Mouse (Mus musculus) lung, postnatal 10 days (tissue): ENCODE measurements around the gene Pde1b.

Source experiments
- DNase-seq: peaks from one replicate; pipeline ENCODE4 v3.0.0; 2021

The Pde1b gene

DNA sequence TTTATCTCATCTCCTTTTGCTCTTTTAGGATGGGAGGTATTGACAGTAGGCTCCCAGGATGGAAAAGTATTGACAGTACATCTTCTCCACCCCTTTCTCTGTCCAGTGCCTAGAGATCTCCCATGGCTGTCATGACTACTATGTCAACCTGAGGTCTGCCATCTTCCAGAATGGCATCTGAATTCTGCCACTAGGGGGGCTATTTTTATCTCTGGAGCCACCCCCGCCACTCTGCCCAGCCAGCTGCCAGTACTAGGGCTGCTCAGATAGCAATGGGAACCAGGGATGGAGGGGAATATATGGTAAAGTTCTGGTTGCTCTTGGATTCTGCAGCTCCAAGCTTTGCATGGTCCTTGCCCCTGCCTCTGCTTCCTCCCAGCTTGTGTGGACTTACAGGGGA is 8.8 kb downstream of the Pde1b start:
- no peak for DNase-seq

DNA sequence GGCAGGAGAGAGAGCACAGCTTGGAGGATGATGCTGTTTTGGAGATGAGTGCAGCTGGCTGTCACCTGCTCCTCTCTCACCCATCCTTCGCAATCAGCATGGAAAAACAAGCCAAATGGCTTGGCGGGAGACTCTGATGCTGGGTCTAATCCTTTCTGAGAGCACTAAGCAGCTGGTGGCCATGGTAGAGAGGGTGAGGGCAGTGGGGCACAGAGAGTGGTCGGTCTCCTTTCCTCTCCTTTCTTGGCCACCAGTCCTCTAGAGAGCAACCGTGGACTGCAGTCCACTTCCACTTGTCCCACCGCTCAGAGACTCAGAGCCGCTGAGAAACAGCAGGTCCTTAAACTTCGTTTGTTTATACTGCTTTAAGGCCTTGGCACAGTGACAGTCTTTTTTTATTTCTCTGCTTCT is 10.8 kb downstream of the Pde1b start:
- DNase-seq = no peak

DNA sequence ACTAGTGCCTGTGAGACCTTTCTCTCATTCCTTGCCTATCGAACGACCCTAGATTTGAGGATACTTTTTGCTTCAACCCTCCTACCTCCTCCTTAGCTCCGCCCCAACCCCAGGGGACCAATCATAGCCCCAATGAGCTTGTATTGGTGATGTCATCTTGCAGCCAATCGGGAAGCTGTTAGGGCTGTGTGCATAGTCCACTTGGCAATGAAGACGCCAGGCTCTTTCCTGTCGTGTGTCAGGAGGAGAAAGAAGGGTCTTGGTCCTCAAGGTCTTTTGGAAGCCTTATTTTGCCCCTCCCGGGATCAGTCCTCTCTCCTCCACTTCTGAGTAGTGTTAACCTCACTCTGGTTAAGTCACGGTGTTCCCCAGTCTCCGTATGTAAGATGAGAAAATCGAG is 11.3 kb downstream of the Pde1b start:
- DNase-seq = peak; percentile 86

DNA sequence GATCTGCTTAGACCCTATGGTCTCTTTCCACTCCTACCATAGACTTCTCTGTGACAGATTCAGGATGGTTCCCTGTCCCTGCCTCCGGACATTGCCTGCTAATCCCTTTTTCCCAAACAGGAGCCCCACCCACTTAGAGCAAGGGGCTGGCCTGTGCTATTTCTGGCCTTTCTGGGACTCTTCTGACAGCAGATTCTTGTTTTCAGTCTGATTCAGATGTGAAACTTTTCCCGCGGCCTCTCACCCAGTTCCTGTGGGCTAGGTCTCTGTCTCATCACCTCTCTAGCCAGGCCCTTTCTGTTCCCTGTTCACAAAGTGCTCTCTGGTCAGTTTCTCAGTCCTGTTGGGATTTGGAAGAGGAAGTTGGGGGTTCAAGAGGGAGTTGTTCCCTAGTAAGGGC is 12.1 kb downstream of the Pde1b start:
- DNase-seq = peak; percentile 17

DNA sequence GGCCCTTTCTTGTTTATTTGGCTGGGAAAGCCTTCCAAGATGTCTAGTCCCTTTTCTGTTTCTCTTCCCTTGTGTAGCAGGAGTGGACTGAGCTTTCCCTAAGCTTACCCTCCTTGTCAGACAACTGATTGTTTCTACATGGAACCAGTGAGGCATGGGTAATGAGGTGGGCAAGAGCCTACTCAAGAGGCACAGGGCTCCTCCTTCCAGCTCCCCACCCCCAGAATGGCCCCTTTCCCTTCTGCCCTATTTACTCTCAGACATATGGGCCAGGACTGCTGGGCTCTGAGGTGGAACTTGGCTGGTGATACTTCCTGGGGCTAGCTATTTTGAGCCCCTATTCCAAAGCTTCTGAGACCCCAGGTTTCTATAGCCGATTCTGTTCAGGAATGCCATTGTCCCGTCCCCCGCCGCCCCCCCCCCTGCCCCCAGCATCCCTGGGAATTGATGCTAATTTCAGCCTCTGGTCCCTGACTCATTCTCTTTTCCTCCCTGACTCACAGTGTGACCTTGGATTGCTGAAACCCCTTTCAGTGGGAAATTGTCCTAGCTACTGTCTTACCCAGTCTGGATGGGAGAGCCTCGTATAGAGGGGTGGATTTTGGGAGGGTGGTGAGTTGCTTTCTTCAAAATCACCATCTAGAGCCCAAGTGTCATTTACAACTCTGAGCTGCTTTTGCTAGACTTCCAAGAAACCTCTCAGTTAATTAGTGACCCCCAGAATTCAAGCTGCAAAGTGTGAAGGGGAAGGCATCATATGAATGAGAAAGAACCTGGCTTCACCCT is 16.0 kb downstream of the Pde1b start:
- no peak for DNase-seq

DNA sequence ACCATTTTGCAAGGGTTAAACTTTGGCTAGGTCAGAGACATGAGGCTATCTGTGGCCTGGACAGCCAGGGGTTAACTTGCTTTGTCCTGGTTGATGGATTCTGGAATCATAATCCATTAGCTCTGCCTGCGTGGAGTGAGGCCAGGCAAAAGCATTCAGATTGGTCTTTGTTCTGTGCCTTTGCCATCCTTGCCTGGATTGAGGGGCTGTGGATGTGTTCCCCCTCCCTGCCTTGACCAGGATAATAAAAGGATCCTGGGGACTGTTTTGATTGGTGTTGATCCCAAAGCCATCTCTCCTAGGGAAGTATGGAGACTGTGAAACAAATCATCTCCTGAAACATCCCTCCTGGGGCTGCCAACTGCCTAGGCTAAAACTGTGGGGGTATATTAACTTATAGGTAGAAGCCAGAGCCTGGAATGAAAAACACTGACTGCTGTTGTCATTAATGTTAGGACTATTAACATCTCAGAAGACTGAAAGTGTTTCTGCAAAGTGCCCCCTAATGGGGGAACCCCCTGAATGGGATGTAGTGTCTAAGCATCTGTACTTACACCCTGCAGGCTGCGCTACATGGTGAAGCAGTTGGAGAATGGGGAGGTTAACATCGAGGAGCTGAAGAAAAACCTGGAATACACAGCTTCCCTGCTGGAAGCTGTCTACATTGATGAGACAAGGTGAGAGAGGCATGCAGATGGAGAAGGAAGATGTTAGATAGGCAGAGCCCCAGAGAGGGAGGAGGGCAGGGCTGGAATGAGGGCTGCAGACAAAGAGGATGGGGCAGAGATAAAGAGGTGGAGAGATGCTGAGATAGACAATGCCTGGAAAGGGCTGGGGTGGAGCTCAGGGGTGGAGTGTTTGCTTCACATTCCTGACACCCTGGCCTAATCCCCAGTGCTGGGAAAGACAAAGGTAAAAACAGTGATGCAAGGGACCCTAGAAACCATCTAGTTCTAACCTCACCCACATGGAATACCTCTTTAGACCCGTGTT is 16.8 kb downstream of the Pde1b start:
- DNase-seq = no peak

DNA sequence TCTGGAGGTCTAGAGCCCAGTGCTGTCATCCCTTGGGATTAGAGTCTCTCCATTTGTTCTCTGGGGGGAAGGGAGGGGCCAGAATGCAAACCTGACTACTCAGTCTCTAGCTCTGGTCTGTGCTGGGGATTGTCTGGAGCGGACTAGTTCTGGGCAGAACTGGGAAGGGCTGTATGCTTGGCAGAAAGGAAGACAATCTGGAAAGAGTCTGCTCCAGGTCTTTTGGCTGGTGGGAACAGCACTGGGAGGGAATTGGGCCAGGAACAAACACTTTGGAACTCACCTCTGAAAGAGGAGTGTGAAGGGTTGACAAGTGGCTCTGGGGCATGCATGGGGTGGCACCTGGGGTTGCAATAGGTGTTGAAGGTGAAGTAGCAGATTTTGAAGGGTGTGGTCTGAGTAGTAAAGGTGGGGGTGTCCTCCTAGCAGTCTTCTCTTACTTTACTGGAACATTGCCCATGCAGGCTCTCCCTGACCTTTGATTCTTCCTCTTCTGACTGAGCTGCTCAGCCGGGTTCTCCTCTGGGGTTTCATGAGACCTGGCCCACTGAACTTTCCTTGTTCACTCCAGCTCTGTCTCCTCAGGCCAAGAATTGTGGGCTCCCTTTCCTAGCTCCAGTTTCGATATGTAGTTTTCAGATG is 19.7 kb downstream of the Pde1b start:
- DNase-seq = peak; percentile 26

DNA sequence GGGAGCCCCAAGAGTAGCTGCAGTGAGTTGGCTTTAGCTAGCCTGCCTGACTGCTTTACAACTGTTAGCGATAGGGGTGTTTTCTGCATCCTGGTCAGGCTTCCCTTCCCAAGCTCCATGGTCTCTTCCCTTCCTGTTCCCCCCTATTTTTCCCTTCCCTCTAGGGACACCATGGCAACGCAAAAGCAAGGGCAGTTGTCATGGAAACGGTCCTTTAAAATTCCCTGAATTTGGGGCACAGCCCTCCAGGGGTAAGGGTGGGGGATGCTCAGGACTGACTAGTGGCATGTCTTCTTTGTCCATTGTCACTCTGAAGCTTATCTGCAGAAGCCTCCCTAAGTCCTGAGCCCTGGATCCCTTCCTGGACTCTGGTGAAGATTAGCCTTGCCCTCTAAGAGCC is 20.3 kb downstream of the Pde1b start:
- no peak for DNase-seq

DNA sequence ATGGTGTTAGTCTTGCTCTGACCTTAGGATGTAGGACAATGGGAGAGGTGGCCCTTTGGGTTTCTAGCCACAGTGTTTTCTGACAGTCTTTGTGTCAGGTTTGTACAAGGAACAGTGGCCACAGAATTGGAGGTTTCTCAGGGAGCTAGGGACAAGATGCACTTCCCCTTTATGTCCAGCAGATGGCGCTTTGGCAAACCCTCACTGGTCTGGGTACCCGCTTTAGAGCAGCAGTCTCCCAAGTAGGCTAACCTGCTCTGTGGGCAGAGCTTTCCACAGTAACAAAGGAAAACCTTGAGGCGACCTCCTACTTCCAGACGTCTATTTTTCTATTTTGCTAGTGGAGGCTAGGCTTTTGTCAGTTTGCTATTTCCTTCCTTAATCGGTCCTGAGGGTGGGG is 27.5 kb downstream of the Pde1b start:
- DNase-seq = peak; percentile 59

DNA sequence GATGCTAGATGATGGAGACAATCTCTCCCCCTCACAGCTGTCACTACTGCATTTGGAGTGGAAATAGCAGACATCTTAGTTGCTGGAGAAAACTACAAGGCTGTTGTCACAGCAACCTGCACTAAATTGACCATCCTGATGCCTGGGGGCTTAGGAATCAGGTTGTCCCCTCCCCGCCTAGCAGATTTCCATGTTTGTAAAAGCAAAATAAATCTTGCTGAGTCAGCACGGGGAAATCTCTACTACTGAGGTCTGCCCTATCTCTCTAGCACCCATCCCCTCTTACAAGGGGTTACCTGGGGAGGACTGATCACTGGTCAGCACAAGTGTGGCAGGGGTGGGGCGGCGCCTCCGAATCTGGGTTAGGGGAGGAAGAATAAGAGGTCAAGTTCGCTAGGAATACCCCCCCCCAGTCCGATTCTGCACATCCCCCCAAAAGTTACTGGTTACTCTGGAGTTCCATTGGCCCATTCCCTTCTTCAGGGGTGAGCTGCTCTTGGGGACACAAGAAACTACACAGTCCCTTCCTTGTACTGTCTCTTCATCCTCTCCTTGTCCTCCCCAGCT is 31.3 kb downstream of the Pde1b start:
- DNase-seq = no peak

DNA sequence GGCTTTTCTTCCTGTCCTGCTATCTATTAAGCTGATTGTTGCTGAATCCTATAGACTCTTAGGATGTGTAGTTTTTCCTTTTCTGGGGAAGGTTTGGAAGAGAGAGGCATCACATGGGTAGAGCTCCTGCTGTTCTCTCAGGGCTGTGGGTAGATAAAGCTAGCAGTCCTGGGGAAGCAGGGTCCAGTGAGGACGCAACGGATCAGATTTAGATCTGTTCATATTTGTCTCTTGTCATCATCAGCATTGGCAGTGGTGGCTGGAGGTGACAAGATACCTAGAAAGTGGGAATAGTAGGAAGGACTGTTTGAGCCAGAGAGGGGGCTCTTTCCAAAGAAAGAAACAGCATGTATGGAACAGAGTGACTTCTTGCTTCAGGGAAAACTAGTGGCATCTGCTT is 32.2 kb downstream of the Pde1b start:
- no peak for DNase-seq

DNA sequence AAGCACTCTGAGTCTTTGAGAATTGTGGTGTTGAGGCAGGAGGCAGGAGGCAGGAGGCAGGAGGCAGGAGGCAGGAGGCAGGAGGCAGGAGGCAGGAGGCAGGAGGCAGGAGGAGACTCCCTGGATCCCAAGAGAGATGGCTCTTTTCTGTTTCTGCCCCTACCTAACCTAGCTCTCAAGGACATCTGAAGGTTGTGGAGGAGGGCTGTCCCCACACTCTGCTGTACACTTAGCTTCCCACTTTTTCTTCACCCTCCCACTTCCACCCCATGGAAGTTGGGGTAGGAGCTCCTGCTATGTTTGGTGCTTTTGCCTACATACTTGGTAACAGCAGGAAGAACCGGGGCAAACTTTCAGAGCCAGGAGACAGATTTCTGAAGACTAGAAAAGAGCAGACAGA is 33.0 kb downstream of the Pde1b start:
- no peak for DNase-seq

DNA sequence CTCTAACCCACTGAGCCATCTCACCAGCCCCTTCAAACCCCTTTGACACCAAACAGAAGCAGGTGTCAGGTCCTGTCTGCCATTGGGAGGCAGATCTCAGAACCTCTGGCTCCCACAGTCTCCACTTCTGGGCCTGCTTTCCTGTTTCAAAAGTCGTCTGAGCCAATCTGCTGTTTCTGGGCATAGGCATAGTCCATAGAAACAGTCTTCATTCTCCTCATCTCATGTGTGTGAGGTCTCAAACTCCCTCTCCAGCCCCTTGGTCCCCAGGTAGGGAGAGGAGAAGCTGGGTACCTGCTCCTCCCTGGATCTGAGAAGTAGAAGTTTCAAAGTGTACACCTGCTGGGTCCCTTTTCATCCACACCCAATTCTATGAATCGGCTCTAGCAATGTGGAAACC is 33.6 kb downstream of the Pde1b start:
- DNase-seq = no peak

DNA sequence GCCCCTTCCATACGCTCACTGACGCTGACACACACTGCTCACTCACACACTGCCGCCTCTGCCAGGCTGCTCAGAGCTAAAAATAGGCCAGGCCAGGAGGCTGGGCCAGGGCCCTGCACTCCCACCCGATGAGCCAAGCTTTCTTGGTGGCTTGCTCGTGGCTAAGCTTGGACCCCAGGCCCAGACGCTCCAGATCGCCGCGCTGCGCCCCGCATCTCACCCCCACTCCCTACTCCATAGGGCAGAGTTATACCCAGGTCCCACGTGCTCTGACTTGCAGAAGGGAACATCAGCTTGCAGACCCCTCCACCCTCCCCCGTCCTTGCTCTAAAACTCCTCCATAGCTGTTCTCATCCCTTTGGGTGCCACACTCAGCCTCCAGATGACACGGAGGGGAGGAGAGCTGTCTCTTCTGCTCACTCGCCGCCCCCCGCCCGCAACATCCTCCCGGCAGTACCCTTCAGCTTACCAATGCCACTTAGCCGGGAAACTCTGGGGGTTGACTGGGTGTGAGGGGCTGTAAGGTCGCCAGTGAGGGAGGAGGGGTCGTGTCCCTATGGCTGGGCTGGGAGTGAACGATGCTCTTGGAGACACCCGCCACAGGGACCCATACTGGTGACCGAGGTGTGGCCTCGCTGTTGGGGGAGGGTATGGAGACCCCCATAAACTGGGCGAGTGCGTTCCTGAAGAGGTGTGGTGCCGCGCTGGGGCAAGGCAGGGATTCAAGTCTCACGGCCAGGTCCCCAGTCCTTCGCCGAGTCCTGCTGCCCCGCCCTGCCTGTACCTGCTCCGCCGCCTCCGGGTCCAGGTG is 34.4 kb downstream of the Pde1b start:
- peak; percentile 8 for DNase-seq

DNA sequence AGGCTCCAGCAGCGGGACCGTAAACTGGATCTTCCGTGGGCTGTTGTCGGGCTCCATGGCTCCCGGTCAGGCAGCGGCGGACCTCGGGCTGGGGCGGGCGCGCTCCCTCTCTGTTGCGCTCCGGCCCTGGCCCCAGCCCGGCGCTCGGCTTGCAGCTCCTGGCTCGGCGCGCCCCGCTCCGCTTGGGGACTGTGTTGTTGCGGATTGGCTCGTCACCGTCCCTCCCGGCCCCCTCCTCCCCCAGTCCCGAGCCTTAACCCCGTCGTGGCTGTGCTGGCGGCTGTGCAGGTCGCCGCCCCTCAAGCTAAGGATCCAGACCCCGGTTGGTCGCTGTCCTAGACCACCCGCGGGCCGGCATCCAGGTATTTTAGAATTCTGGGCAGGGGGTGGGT is 35.0 kb downstream of the Pde1b start, which contains the start of gene Ppp1r1a:
Ppp1r1a (minus strand) TSS at position 182 of the 392 bp plus-strand sequence.
- DNase-seq = peak; percentile 48

DNA sequence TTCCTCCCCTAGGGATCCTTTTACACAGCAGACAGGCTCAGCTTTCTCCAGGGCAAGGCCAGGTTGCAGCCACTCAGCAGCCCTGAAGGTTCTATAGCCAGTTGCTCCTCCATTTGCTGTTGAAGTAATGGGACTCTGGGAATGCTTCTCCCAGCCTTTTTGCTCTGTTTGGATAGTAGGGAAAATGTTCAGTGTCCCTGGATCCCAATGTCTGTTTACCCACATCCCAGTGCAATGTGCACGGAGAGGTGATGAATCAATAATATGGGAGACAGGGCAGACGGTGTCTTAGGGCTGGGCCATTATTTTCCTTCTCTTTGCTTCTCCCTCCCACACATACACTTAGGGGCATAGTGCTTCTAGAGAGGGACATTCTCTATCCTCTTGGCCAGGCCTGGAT is 36.4 kb downstream of the Pde1b start:
- no peak for DNase-seq

DNA sequence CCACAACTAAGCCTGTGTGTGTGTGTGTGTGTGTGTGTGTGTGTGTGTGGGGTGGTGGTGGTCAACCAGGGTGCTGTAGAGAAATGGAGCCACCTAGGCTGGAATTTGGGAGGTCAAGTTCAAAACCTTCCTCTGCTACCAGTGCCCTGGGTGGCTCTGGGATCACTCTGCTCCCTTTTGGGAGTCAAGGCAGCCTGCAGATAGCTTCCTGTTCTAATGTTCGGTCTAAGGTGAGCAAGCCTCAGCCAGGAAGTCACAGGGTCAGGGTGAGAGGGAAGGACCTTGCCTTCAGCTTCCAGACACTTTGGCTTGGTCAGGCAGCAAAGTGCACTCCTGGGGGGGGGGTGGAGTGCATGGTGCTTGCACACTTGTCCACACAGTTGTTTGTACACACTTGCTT is 37.8 kb downstream of the Pde1b start:
- no peak for DNase-seq

DNA sequence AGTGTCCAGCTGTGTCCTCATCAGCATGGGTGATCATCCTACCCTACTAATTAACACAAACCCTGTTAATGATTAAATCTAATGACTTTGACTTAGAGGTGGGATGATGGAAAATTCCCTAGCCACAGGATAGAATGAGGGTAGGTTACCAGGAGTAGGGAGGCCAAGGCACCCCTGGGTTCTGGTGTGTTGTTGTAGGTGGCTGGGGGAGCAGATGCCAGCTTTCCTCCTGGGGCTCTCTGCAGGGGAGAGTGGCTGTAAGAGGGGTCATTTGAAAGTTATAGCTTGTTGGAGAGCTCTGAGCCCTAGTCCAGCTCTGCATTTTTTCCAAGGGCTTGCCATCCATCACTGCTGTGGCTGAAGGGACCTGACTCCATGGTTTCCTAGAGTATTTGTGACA is 39.7 kb downstream of the Pde1b start:
- DNase-seq = no peak

DNA sequence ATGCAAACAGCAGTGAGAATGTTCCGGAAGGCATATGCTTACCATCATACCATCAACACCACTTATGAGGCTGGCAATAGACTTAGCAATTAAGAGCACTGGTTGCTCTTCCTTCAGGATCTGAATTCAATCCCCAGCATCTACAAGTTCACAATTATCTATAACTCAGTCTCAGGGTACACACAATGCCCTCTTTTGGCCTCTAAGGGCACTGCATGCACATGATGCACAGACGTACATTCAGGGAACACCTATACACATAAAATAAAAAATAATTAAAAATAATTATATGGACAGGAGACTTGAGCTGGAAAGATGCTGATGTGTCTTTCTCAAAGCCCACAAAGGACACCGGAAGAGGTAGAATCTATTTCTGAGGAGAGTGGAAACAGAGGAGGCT is 45.1 kb downstream of the Pde1b start:
- DNase-seq = no peak

DNA sequence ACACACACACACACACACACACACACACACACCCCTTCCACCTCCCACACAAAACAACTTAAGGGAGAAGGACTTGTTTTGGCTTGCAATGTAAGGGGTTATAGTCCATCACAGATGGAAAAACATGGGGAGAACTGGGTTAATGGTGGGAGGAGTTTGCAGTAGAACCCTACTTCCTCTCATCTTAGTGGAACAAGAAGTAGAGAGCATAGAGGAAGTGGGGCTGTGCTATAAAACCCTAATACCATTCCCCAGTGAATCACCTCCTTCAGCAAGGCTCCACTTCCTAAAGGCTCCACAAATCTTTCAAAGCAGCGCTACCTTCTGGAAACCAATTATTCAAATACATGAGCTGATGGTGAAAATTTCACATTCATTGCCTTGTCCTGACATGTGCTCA is 46.6 kb downstream of the Pde1b start:
- no peak for DNase-seq

DNA sequence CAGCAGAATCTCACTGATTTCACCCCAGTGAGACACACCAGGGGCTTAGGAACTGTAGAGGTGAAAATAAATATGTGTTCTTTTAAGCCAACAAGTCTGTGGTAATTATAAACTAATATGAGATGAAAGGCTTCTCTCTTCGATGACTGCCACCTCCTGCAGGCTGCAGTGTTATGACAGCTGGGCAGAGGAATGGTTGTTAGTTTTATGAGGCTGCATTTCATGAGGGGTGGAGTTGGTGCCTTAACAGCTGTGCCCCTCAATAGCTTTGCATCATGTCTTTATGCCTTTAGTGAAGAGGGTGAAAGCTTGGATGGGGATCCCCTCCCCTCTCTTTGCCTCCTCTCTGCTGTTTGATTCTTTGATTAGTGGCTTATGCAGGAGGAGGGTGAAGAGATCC is 48.2 kb downstream of the Pde1b start:
- no peak for DNase-seq

DNA sequence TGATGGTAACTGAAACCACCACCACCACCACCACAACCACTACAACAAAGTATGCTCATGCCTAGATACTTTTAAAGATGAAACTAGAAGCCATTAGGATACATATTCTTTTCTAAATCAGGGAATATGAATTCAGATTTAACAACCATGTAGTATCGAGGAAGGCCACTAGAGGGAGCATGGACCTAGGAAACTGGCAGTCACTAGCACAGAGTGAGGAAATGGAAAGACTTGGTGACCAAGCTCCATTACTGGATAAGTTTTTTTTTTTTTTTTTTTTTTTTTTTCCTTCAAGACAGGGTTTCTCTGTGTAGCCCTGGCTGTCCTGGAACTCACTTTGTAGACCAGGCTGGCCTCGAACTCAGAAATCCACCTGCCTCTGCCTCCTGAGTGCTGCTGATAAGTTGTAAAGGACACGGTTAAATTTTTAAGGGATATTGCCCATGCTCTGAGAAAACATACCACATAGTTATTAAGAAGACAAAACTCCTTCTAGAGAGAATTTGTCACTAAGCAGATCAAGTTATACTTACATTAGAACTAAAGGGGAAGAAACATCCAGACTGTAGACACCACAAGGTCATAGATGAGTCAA is 49.4 kb downstream of the Pde1b start:
- peak; percentile 72 for DNase-seq
